Mouse (Mus musculus): Measurements from ENCODE around the gene Olfr1417. TPM values are rescaled to one million over a fixed set of nuclear protein-coding genes. Genes with fewer than 3 reads are reported as not detected.

Gene Olfr1417
- total RNA-seq, 2 experiments from 2014 or later = not detected

- intact Hi-C loops (cut with DNase I) = no loop called here
- no peak for DNase-seq (ENCODE audit: low spot score)
These were observed 25.9 kb downstream of the Olfr1417 start for GRCm38 (mm10) chr19:11813136-11813535.

GRCm38 (mm10) chr19:11811688-11812365 is 27.2 kb downstream of the Olfr1417 start:
- no peak for DNase-seq (ENCODE audit: low spot score)
- intact Hi-C loops (cut with DNase I) = no loop called here

- intact Hi-C loops (cut with DNase I) = no loop called here
- peak; percentile 29 for DNase-seq (ENCODE audit: low spot score)
These were observed 28.2 kb downstream of the Olfr1417 start for GRCm38 (mm10) chr19:11810856-11811255.

GRCm38 (mm10) chr19:11810003-11810758 is 28.8 kb downstream of the Olfr1417 start:
- intact Hi-C loops (cut with DNase I) = no loop called here

GRCm38 (mm10) chr19:11808452-11808851 is 30.6 kb downstream of the Olfr1417 start:
- DNase-seq (ENCODE audit: low spot score) = no peak
- intact Hi-C loops (cut with DNase I) = no loop called here

More at GRCm38 (mm10) chr19:11810003-11810758, 28.8 kb downstream of the Olfr1417 start:
- DNase-seq (ENCODE audit: low spot score) = no peak

GRCm38 (mm10) chr19:11807822-11808221 is 31.2 kb downstream of the Olfr1417 start:
- no peak for DNase-seq (ENCODE audit: low spot score)

GRCm38 (mm10) chr19:11807251-11807650 is 31.8 kb downstream of the Olfr1417 start:
- no peak for DNase-seq (ENCODE audit: low spot score)
- intact Hi-C loops (cut with DNase I) = no loop called here

More at GRCm38 (mm10) chr19:11807822-11808221, 31.2 kb downstream of the Olfr1417 start:
- intact Hi-C loops (cut with DNase I) = no loop called here

- no peak for DNase-seq (ENCODE audit: low spot score)
These were observed 34.6 kb downstream of the Olfr1417 start for GRCm38 (mm10) chr19:11804423-11804822.

GRCm38 (mm10) chr19:11800531-11801315 is 38.3 kb downstream of the Olfr1417 start:
- no peak for DNase-seq (ENCODE audit: low spot score)
- intact Hi-C loops (cut with DNase I) = no loop called here

More at GRCm38 (mm10) chr19:11804423-11804822, 34.6 kb downstream of the Olfr1417 start:
- intact Hi-C loops (cut with DNase I) = loop anchor here (2.0 kb wide), 1 partner anchor 14 kb away; the partner anchor contains the start of gene Stx3

- no peak for DNase-seq (ENCODE audit: low spot score)
- intact Hi-C loops (cut with DNase I) = no loop called here
These were observed 44.6 kb downstream of the Olfr1417 start for GRCm38 (mm10) chr19:11794447-11794846.

- no peak for DNase-seq (ENCODE audit: low spot score)
- intact Hi-C loops (cut with DNase I) = no loop called here
These were observed 45.2 kb downstream of the Olfr1417 start for GRCm38 (mm10) chr19:11793741-11794359.

- intact Hi-C loops (cut with DNase I) = no loop called here
- no peak for DNase-seq (ENCODE audit: low spot score)
These were observed 47.2 kb downstream of the Olfr1417 start for GRCm38 (mm10) chr19:11791825-11792224.

- intact Hi-C loops (cut with DNase I) = no loop called here
- DNase-seq (ENCODE audit: low spot score) = no peak
These were observed 50.1 kb downstream of the Olfr1417 start for GRCm38 (mm10) chr19:11788876-11789275.

- intact Hi-C loops (cut with DNase I) = no loop called here
- no peak for DNase-seq (ENCODE audit: low spot score)
These were observed 51.2 kb downstream of the Olfr1417 start for GRCm38 (mm10) chr19:11787826-11788225.

GRCm38 (mm10) chr19:11785409-11786154 is 53.4 kb downstream of the Olfr1417 start:
- intact Hi-C loops (cut with DNase I) = no loop called here
- DNase-seq (ENCODE audit: low spot score) = no peak

- intact Hi-C loops (cut with DNase I) = loop anchor here (5.0 to 10.0 kb wide), 2 partner anchors 167 to 230 kb away; no protein-coding TSS in a partner anchor
- no peak for DNase-seq (ENCODE audit: low spot score)
These were observed 61.7 kb downstream of the Olfr1417 start for GRCm38 (mm10) chr19:11777191-11777865.

Measured in heart, postnatal 25 days (tissue).